In genomic region chr12:111743419-111743818, GRCm38 (mm10) we compare ENCODE assay signal across 9 mouse cellular contexts. TPM values are rescaled to one million over a fixed set of nuclear protein-coding genes. Genes with fewer than 3 reads are reported as not detected.
DNase-seq lines count a peak whose midpoint lies in the region; ATAC-seq lines count a peak whose summit lies in the region.
"Had no signal": no experiment of that assay in that cellular context is flagged by ENCODE, and none has a peak within 500 bp of the region (broad histone marks: within the 10 kb centered on the region; RNA-seq: fewer than 3 reads in every experiment).

No protein-coding gene starts in this region.

- H3K27ac ChIP-seq in embryonic facial prominence, embryonic 14.5 days (replicated peaks; ENCODE audit: low read depth, low read length): no peak overlapping the region
- H3K27ac ChIP-seq in embryonic facial prominence, embryonic 10.5 days (replicated peaks): no peak overlapping the region
- peak overlapping the region; percentile 52; the same call in 1 of the 2 replicates for H3K27ac ChIP-seq in heart, embryonic 16.5 days (ENCODE audit: low read length)
- H3K27ac ChIP-seq: midbrain, embryonic 10.5 days had no signal

- H3K9me3 ChIP-seq in embryonic facial prominence, embryonic 14.5 days (ENCODE audit: control insufficient read depth, low read length): no peaks in the 10 kb centered on the region
- no peaks in the 10 kb centered on the region for H3K9me3 ChIP-seq in embryonic facial prominence, embryonic 10.5 days
- H3K9me3 ChIP-seq in heart, embryonic 16.5 days (replicated peaks; ENCODE audit: control insufficient read depth, low read length): no peaks in the 10 kb centered on the region
- H3K9me3 ChIP-seq: midbrain, embryonic 10.5 days had no signal

- H3K4me1 ChIP-seq in embryonic facial prominence, embryonic 14.5 days (ENCODE audit: control insufficient read depth, insufficient read depth, low read length): peaks cover 9% of the 10 kb centered on the region
- H3K4me1 ChIP-seq in embryonic facial prominence, embryonic 10.5 days: peaks cover 20% of the 10 kb centered on the region
- H3K4me1 ChIP-seq in heart, embryonic 16.5 days (ENCODE audit: control insufficient read depth, insufficient read depth, low read length): peaks cover 30% of the 10 kb centered on the region

- H3K4me3 ChIP-seq in embryonic facial prominence, embryonic 14.5 days (ENCODE audit: low read depth, low read length): no peak overlapping the region
- no peak overlapping the region for H3K4me3 ChIP-seq in embryonic facial prominence, embryonic 10.5 days
- H3K4me3 ChIP-seq in heart, embryonic 16.5 days (ENCODE audit: low read length): no peak overlapping the region
- H3K4me3 ChIP-seq: midbrain, embryonic 10.5 days had no signal

- H3K9ac ChIP-seq in embryonic facial prominence, embryonic 14.5 days (ENCODE audit: low read depth, low read length): no peak overlapping the region
- no peak overlapping the region for H3K9ac ChIP-seq in heart, embryonic 16.5 days (ENCODE audit: low read length)

- no peaks in the 10 kb centered on the region for H3K27me3 ChIP-seq in embryonic facial prominence, embryonic 14.5 days (replicated peaks; ENCODE audit: control insufficient read depth, insufficient read depth, low read length)
- H3K27me3 ChIP-seq in embryonic facial prominence, embryonic 10.5 days (replicated peaks; ENCODE audit: low read depth, poor library complexity, severe bottlenecking): no peaks in the 10 kb centered on the region
- H3K27me3 ChIP-seq in heart, embryonic 16.5 days (ENCODE audit: control insufficient read depth, insufficient read depth, low read length): no peaks in the 10 kb centered on the region

- H3K4me2 ChIP-seq in embryonic facial prominence, embryonic 14.5 days (ENCODE audit: low read depth, low read length): no peak overlapping the region
- no peak overlapping the region for H3K4me2 ChIP-seq in heart, embryonic 16.5 days (ENCODE audit: low read depth, low read length)

- 44% methylated on average over 2 of the region's 2 CpGs for WGBS in embryonic facial prominence, embryonic 14.5 days
- WGBS in embryonic facial prominence, embryonic 10.5 days: 76% methylated on average over 2 of the region's 2 CpGs
- WGBS in heart, embryonic 16.5 days: 61% methylated on average over 2 of the region's 2 CpGs

- peak; percentile 51; the same call in 1 of the 2 replicates for ATAC-seq in embryonic facial prominence, embryonic 14.5 days (ENCODE audit: low read depth)
- no peak for ATAC-seq in heart, embryonic 16.5 days (replicated peaks; ENCODE audit: extremely low read depth, insufficient read depth, low FRiP score)

- peak; percentile 72 for DNase-seq in embryonic facial prominence, embryonic 14.5 days (ENCODE audit: low spot score)
- DNase-seq in embryonic facial prominence, embryonic 10.5 days (ENCODE audit: low spot score): no peak
- DNase-seq in A20 (ENCODE audit: low read depth, low spot score): peak; percentile 65
- DNase-seq in kidney, postnatal 4 days: peak; percentile 69 to 77
- DNase-seq in cerebellum, postnatal 36 days: no peak
- DNase-seq in thymus, postnatal 14 days: no peak
- DNase-seq in layer of hippocampus, adult 18-20 months (ENCODE audit: low spot score in 2 of 2): no peak

- no peaks in the 10 kb centered on the region for H3K36me3 ChIP-seq in embryonic facial prominence, embryonic 14.5 days (ENCODE audit: control insufficient read depth, insufficient read depth, low read length)
- no peaks in the 10 kb centered on the region for H3K36me3 ChIP-seq in embryonic facial prominence, embryonic 10.5 days (replicated peaks)
- no peaks in the 10 kb centered on the region for H3K36me3 ChIP-seq in heart, embryonic 16.5 days (ENCODE audit: control insufficient read depth, insufficient read depth)
- H3K36me3 ChIP-seq: midbrain, embryonic 10.5 days had no signal

RNA-seq across cellular contexts. Expression of gene Klc1, which starts 15.2 kb away (rescaled TPM):
- 128 and 137 TPM in 2 replicates for polyA plus RNA-seq in embryonic facial prominence, embryonic 14.5 days (2014; fragmentation: Nextera tagmentation; extraction: Ambion mirVana)
- 130 and 131 TPM in 2 replicates for polyA plus RNA-seq in embryonic facial prominence, embryonic 10.5 days (2016; fragmentation: Nextera tagmentation; extraction: Ambion mirVana)
- 125 and 134 TPM in 2 replicates for polyA plus RNA-seq in heart, embryonic 16.5 days (2015; fragmentation: Nextera tagmentation; extraction: Ambion mirVana)
- 100 to 1,000 TPM; 682 to 695 TPM for total RNA-seq in layer of hippocampus, adult 18-20 months (2021)

RNA-seq across cellular contexts. Expression of gene Apopt1, which starts 30.4 kb away (rescaled TPM):
- polyA plus RNA-seq in embryonic facial prominence, embryonic 14.5 days (2014; fragmentation: Nextera tagmentation; extraction: Ambion mirVana): 46.6 and 48.0 TPM in 2 replicates
- 56.2 and 56.4 TPM in 2 replicates for polyA plus RNA-seq in embryonic facial prominence, embryonic 10.5 days (2016; fragmentation: Nextera tagmentation; extraction: Ambion mirVana)
- 40.2 and 43.9 TPM in 2 replicates for polyA plus RNA-seq in heart, embryonic 16.5 days (2015; fragmentation: Nextera tagmentation; extraction: Ambion mirVana)
- total RNA-seq in layer of hippocampus, adult 18-20 months (2021): 10 to 100 TPM; 32.9 to 37.4 TPM

RNA-seq across cellular contexts. Expression of gene Bag5, which starts 30.4 kb away (rescaled TPM):
- 59.0 and 61.5 TPM in 2 replicates for polyA plus RNA-seq in embryonic facial prominence, embryonic 14.5 days (2014; fragmentation: Nextera tagmentation; extraction: Ambion mirVana)
- 50.2 and 58.0 TPM in 2 replicates for polyA plus RNA-seq in embryonic facial prominence, embryonic 10.5 days (2016; fragmentation: Nextera tagmentation; extraction: Ambion mirVana)
- 40.9 and 42.9 TPM in 2 replicates for polyA plus RNA-seq in heart, embryonic 16.5 days (2015; fragmentation: Nextera tagmentation; extraction: Ambion mirVana)
- 10 to 100 TPM; 54.9 to 58.5 TPM for total RNA-seq in layer of hippocampus, adult 18-20 months (2021)

Comparison
In these comparisons a context has a peak if more than half of its experiments do, and no peak if none do; other contexts are left out.
1. DNase-seq: peak in embryonic facial prominence, embryonic 14.5 days (single experiment), A20 (single experiment) and kidney, postnatal 4 days (2 of 2); none in embryonic facial prominence, embryonic 10.5 days (single experiment), cerebellum, postnatal 36 days (0 of 2), thymus, postnatal 14 days (single experiment) and layer of hippocampus, adult 18-20 months (0 of 2).